Mouse (Mus musculus): ENCODE measurements around the gene Sh3d19.

DNA sequence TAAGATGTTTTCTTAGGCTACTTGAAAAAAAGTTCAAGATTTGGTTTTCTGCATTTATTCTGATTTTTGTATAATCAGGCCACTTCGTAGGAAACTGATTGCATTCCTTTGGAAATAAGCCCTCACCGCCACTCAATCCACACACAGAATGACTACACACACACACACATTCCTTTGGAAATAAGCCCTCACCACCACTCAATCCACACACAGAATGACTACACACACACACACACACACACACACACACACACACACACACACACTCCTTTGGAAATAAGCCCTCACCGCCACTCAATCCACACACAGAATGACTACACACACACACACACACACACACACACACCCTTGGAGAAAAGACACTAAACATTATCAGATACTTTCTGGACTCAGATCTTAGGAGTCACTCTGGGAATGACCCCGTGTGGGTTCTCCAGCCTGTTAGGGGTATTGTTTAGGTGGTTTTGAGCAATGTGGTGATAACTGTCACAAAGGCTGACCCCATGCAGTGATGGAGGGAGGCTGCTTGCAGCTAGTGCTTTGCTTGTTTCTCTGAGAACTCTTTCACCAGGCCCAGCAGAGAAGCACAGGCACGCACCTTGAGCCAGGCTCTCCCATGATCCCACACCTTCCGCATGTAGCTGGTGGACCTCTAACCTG, 86.7 kb downstream of the Sh3d19 start:
- no peak for TF ChIP-seq CTCF (IDR thresholded peaks at IDR 0.05; ENCODE audit: control insufficient read depth, insufficient read depth, insufficient read length)
- no peak for TF ChIP-seq MYOG (IDR thresholded peaks at IDR 0.05; ENCODE audit: control insufficient read depth, extremely low read depth, insufficient read length)
- no peak for TF ChIP-seq CEBPB (IDR thresholded peaks at IDR 0.05; ENCODE audit: low read depth)
- no peak for TF ChIP-seq FOSL1 (IDR thresholded peaks at IDR 0.05; ENCODE audit: insufficient read depth, low read length, poor library complexity, severe bottlenecking)
- TF ChIP-seq MAX (IDR thresholded peaks at IDR 0.05) = no peak
- no peak for TF ChIP-seq MYOD1 (IDR thresholded peaks at IDR 0.05; ENCODE audit: control insufficient read depth, insufficient read length, low read depth)
- no peak for TF ChIP-seq USF1 (IDR thresholded peaks at IDR 0.05; ENCODE audit: low read depth)

Measured in C2C12 (cell line).